Mouse (Mus musculus): ENCODE results near the gene Ppp1r1c.

The Ppp1r1c gene

DNA sequence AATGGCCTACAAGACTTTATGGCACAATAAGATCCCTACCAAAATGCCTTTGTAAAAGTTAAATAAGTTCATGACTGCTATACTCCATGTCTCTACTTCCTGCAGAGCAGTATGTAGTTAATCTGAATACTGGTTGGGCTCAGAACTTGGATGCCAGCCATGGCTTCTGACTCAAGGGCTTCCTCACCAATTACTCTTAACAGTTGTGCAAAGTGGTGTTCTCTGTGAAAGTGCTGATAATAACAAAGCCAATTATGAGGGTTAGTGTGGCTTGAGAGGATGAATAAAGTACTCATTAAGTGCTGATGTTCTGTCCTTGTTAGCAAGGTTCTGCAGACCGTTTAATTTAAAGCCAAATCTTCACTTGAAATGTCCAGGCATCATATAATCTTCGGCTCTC is 31.4 kb downstream of the Ppp1r1c start:
- in situ Hi-C loops (cut with MboI; ENCODE audit: unreplicated experiment in 2 of 2): no loop called here

DNA sequence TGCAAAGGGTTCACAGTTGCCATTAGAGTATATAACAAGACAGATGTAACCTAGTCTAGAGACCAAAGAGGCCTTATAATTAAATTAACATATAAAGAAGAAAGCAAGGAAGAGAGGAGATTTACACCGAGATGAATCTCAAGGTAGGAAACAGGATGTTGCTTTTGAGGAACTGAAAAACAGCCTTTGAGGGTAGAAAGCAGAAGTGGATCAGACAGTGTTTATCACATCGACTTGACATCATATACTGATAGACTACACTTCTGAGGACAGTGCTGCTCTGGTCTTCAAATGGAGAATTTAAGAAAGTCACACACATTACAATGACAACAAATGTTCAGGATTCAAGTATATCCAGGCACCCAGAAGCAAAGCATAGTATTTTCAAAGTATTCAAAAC is 34.4 kb downstream of the Ppp1r1c start:
- in situ Hi-C loops (cut with MboI; ENCODE audit: unreplicated experiment in 2 of 2): loop anchor here in 1 of 2 experiments (10.0 kb wide), 1 partner anchor 107 kb away; the partner anchor contains the start of gene Itprid2

GRCm38 (mm10) chr2:79744164-79744563 is 36.6 kb downstream of the Ppp1r1c start:
- in situ Hi-C loops (cut with MboI; ENCODE audit: unreplicated experiment in 2 of 2): loop anchor here in 1 of 2 experiments (10.0 kb wide), 1 partner anchor 109 kb away; the partner anchor contains the start of gene Itprid2

DNA sequence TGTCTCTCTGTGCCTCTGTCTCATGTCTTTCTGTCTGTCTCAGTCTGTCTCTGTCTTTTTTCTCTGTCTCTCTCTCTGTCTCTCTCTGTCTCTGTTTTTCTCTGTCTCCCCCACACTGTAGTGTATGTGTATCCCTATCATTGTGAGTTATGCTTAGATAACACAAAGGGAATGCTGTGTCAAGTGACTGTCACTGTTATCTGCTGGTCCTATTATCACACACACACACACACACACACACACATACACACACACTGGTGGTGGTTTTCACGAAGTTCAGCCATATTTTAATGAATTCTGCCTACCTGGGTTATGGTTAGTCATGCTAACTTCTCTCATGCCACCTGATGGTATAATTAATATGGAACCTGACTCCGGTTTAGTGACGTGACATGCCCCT is 44.1 kb downstream of the Ppp1r1c start:
- in situ Hi-C loops (cut with MboI; ENCODE audit: unreplicated experiment in 2 of 2): no loop called here

- in situ Hi-C loops (cut with MboI; ENCODE audit: unreplicated experiment in 2 of 2): loop anchor here in 1 of 2 experiments (10.0 kb wide), 1 partner anchor 105 kb away; no protein-coding TSS in a partner anchor
Observed at GRCm38 (mm10) chr2:79760018-79760417, 52.4 kb downstream of the Ppp1r1c start.

DNA sequence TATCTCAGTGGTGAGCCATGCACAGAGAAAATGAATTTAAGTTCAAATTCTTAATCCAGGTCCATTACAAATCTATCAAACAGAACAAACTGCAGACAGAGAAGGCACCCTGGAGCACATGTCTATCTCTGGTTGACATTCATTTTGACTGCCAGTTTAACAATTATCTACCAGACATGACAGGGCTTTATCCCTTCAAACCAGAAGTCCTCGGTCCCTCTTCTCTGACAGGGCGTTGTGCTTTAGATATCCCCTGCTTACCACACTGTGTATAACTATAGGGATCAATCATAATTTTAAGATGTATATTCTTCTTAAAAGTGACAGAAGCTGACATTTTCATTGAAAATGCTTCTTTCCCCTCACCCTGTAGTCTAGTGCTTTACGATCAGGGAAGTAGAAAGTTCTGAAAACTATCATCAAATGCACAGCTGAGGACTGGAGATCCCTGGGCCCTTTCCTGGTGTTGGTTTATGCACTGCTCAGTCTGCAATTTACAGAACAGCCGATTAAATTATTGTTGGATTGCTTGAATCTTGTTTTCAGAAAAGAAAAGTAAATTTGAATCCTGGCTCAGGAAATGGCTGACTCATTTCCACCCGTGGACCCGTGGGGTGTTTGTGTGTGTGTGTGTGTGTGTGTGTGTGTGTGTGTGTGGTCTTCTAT is 55.3 kb downstream of the Ppp1r1c start:
- in situ Hi-C loops (cut with MboI; ENCODE audit: unreplicated experiment in 2 of 2): loop anchor here in 1 of 2 experiments (10.0 kb wide), 1 partner anchor 108 kb away; no protein-coding TSS in a partner anchor

DNA sequence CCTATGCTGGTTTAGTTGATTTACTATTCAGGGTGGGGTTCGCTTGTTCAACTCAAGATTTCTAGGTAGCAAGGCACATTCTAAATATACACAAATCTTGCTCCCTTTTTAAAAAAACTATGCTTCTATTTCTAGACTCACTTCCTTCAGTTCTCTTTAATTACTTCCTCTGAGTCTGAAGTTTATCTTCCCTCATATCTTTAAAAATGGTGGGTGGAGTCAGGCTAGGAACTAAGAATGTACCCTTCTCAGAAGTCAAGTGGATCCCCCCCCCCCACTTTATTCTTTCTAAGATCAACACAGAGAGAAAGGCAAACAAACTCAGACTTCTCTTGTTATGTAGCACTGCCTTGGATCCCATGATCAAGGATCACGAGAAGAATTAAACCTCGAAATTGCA is 57.5 kb downstream of the Ppp1r1c start:
- in situ Hi-C loops (cut with MboI; ENCODE audit: unreplicated experiment in 2 of 2): loop anchor here (5.0 to 10.0 kb wide), 2 partner anchors 110 to 393 kb away; no protein-coding TSS in a partner anchor

DNA sequence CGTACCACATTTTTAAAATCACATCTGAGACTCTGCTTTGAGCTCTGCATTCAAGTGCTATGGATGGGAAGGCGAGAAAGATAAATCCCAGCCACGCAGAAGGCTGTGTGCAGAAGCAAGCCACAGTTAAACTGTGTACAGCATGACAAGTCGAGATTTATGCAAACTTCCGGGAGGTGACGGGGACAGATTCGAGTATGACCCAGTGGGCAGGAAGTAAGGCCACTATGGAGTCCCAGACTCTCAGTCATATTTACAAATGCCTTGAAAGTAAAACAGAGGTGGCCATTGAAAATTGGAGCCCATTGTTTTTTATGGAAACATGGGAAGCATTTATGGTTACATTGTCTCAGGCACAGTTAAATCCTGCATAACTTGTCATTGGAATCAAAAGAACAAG is 58.1 kb downstream of the Ppp1r1c start:
- in situ Hi-C loops (cut with MboI; ENCODE audit: unreplicated experiment in 2 of 2): loop anchor here (5.0 to 10.0 kb wide), 2 partner anchors 111 to 393 kb away; no protein-coding TSS in a partner anchor

GRCm38 (mm10) chr2:79768625-79769024 is 61.0 kb downstream of the Ppp1r1c start:
- in situ Hi-C loops (cut with MboI; ENCODE audit: unreplicated experiment in 2 of 2): loop anchor here (5.0 to 10.0 kb wide), 2 partner anchors 114 to 396 kb away; no protein-coding TSS in a partner anchor

DNA sequence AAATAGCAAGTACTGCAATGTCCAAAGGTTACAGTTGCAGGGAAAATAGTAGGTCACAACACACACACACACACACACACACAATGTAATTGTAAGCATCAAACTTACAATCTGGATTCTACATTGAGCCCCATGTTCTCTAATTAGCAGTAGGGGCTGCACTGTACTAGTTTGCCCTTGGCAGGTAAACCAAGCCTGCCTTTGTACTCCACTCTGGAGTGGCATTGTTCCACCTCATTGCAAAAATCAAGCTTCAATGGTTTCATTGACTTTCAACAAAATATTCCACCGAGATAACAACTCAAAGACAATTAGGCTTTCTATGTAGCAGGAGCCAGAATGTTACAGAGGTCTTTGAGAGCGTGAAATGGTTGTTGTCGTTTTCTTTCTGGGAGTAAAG is 62.7 kb downstream of the Ppp1r1c start:
- in situ Hi-C loops (cut with MboI; ENCODE audit: unreplicated experiment in 2 of 2): loop anchor here (5.0 to 10.0 kb wide), 6 partner anchors 136 to 1726 kb away; partner anchors contain the start of gene Itprid2 (in 1 of the 2)

- in situ Hi-C loops (cut with MboI; ENCODE audit: unreplicated experiment in 2 of 2): loop anchor here (5.0 to 10.0 kb wide), 6 partner anchors 140 to 1730 kb away; partner anchors contain the start of gene Itprid2 (in 1 of the 2)
Observed at GRCm38 (mm10) chr2:79774372-79774771, 66.8 kb downstream of the Ppp1r1c start.

GRCm38 (mm10) chr2:79777801-79778200 is 70.2 kb downstream of the Ppp1r1c start:
- in situ Hi-C loops (cut with MboI; ENCODE audit: unreplicated experiment in 2 of 2): loop anchor here (5.0 to 10.0 kb wide), 5 partner anchors 143 to 1733 kb away; partner anchors contain the start of gene Itprid2 (in 1 of the 2)

- in situ Hi-C loops (cut with MboI; ENCODE audit: unreplicated experiment in 2 of 2): no loop called here
Observed at GRCm38 (mm10) chr2:79780772-79781171, 73.2 kb downstream of the Ppp1r1c start.

- in situ Hi-C loops (cut with MboI; ENCODE audit: unreplicated experiment in 2 of 2): no loop called here
Observed at GRCm38 (mm10) chr2:79785541-79786134, 78.1 kb downstream of the Ppp1r1c start.

DNA sequence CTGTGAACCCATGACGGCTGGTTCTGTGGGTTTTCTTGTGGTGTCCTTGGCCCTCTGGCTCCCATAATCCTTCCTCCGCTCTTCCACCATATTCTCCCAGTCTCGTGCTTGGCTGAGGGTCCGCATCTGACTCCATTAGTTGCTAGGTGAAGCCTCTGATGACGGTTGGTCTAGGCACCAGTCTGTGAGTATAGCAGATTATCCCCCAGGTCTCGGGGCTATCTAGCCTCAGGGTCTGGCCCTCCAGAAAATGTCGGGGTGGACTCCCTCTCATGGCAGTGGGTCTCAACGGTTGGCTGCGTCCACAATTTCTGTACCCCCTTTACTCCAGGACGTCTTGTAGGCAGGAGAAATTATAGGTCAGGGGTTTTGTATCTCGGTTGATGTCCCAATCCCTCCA is 78.9 kb downstream of the Ppp1r1c start:
- in situ Hi-C loops (cut with MboI; ENCODE audit: unreplicated experiment in 2 of 2): no loop called here

GRCm38 (mm10) chr2:79793186-79793585 is 85.6 kb downstream of the Ppp1r1c start:
- in situ Hi-C loops (cut with MboI; ENCODE audit: unreplicated experiment in 2 of 2): no loop called here

DNA sequence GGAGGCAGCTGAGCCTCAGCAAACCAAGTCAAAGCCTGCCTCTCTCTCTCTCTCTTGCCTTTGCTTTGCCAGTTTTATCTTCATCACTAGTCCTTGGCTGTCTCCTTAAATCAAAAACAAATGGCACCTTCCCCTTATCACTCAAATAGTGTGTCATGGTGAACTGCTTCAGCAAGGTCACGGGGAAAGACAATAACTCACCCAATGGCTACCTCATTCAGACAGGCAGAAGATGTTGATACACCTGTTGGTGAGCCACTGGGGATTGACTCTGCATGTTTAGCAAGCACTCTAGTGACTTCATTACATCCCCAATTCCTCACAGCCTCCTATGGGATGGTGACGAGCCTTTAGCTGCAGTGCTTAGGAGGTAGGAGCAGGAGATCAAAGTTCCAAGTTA is 89.9 kb downstream of the Ppp1r1c start:
- in situ Hi-C loops (cut with MboI; ENCODE audit: unreplicated experiment in 2 of 2): no loop called here

- in situ Hi-C loops (cut with MboI; ENCODE audit: unreplicated experiment in 2 of 2): no loop called here
Observed at GRCm38 (mm10) chr2:79798627-79799026, 91.0 kb downstream of the Ppp1r1c start.

- in situ Hi-C loops (cut with MboI; ENCODE audit: unreplicated experiment in 2 of 2): no loop called here
Observed at GRCm38 (mm10) chr2:79815708-79816484, 108.3 kb downstream of the Ppp1r1c start.

DNA sequence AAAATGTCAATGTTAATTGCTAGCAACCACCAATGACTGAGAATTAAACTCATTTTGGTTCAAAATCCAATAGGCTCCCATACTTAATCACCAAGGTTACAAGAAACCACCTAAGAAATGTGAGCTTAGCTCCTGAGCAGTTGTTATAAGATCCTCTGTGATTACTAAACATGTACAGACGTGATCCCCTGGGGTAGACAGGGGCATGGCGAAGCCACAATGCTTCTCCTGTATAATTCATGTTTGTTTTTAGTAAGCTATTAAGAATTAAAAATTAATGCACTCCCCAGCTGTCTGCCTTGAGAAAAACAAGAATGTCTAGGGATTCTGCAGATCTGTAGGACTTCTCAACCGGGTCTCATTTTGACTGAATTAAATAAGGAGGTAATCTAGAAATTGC is 112.0 kb downstream of the Ppp1r1c start:
- in situ Hi-C loops (cut with MboI; ENCODE audit: unreplicated experiment in 2 of 2): no loop called here

GRCm38 (mm10) chr2:79825853-79826252 is 118.3 kb downstream of the Ppp1r1c start:
- in situ Hi-C loops (cut with MboI; ENCODE audit: unreplicated experiment in 2 of 2): no loop called here

Measured in v-Abl transformed pro-B cells (cell line).